Mouse (Mus musculus) lung, embryonic 15.5 days (tissue): ENCODE measurements at regions not wholly inside any gene's neighbourhood (a gene's known extent, or its start where the extent isn't known, plus 50 kb on each side); places are given as distances from the start of the nearest gene placed in this dataset.
"Not testable (repeated sequence)": the region's sequence is repeated elsewhere in the genome, so short reads cannot be mapped to it uniquely, and the experiment has no call there.

Source experiments
- ATAC-seq: fragments of 200-750 bp; cut with Nextera tagmentation; 2 replicates; pipeline ENCODE4 v1.8.0; 2017; ENCODE audit warnings: moderate number of reproducible peaks, borderline replicate concordance; ENCODE audit not compliant: low FRiP score, low TSS enrichment; ENCODE audit errors: extremely low read depth
- H3K27ac ChIP-seq: fragments of 300-500 bp; sonication (generic); 2 replicates; pipeline ENCODE4 v1.5.1; 2015; ENCODE audit warnings: moderate library complexity, mild to moderate bottlenecking, inconsistent platforms
- H3K27me3 ChIP-seq: fragments of 300-500 bp; sonication (generic); 2 replicates; pipeline ENCODE4 v1.6.1; 2015; ENCODE audit warnings: inconsistent platforms
- H3K36me3 ChIP-seq: fragments of 300-500 bp; sonication (generic); 2 replicates; pipeline ENCODE4 v1.6.1; 2015; ENCODE audit warnings: inconsistent platforms
- H3K4me1 ChIP-seq: fragments of 300-500 bp; sonication (generic); 2 replicates; pipeline ENCODE4 v1.6.1; 2015; ENCODE audit warnings: inconsistent platforms
- H3K4me2 ChIP-seq: fragments of 300-500 bp; sonication (generic); 2 replicates; pipeline ENCODE4 v1.6.1; 2015; ENCODE audit warnings: inconsistent platforms, mild to moderate bottlenecking, moderate library complexity
- H3K4me3 ChIP-seq: fragments of 300-500 bp; sonication (generic); 2 replicates; pipeline ENCODE4 v1.5.1; 2015; ENCODE audit warnings: mild to moderate bottlenecking, inconsistent platforms
- H3K9ac ChIP-seq: fragments of 300-500 bp; sonication (generic); 2 replicates; pipeline ENCODE4 v1.6.1; 2015; ENCODE audit warnings: inconsistent platforms
- H3K9me3 ChIP-seq: fragments of 300-500 bp; sonication (generic); 2 replicates; pipeline ENCODE4 v1.6.1; 2016; ENCODE audit warnings: inconsistent platforms
- WGBS: fragments of 180-500 bp; shearing (Covaris S2); methylation state at CpG from one replicate; pipeline ENCODE4 v1.1.7; 2015; 5-methylcytosine and 5-hydroxymethylcytosine counted together

DNA sequence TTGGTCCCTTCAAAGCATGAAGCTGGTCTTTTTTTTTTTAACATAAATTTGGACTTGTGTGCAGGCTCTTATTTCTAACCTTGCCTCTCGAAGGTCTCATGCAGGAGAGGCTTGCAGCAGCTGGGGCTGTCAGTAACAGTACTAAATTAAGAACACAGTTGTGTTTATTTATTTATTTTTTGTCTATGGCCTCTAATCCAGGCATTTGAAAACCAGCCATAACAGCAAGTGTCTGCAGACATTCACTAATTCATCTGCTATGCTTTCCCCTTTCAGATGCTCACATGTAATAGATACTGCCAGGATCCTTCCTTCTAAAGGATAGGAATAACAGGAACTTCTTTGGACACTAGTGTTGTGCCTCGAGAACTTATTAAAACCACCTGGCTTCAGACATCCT lies 172.5 kb downstream of the Rchy1 start:
- H3K9me3 ChIP-seq: no peaks in the 10 kb centered on the region
- no peaks in the 10 kb centered on the region for H3K36me3 ChIP-seq
- H3K9ac ChIP-seq: no peak overlapping the region
- 38% methylated on average over 2 of the region's 2 CpGs for WGBS
- H3K4me1 ChIP-seq: no peaks in the 10 kb centered on the region
- no peak overlapping the region for H3K27ac ChIP-seq
- H3K4me3 ChIP-seq: no peak overlapping the region
- no peak overlapping the region for H3K4me2 ChIP-seq
- no peak for ATAC-seq
- H3K27me3 ChIP-seq: no peaks in the 10 kb centered on the region

GRCm38 (mm10) chr5:91783966-91784365 lies 178.9 kb downstream of the Rchy1 start:
- no peaks in the 10 kb centered on the region for H3K36me3 ChIP-seq
- WGBS: 88% methylated on average over 8 of the region's 8 CpGs
- H3K4me3 ChIP-seq: no peak overlapping the region
- H3K27ac ChIP-seq: no peak overlapping the region
- no peak overlapping the region for H3K4me2 ChIP-seq
- no peaks in the 10 kb centered on the region for H3K9me3 ChIP-seq
- H3K9ac ChIP-seq: no peak overlapping the region
- no peaks in the 10 kb centered on the region for H3K4me1 ChIP-seq
- no peak for ATAC-seq
- no peaks in the 10 kb centered on the region for H3K27me3 ChIP-seq

- Histone ChIP-seq H3K4me2 (no peak overlapping the region), H3K27me3 (no peaks in the 10 kb centered on the region), H3K9ac (no peak overlapping the region), H3K4me3 (no peak overlapping the region), H3K27ac (no peak overlapping the region), H3K36me3 (no peaks in the 10 kb centered on the region), H3K4me1 (no peaks in the 10 kb centered on the region), H3K9me3 (no peaks in the 10 kb centered on the region)
- no peak for ATAC-seq
Measured at GRCm38 (mm10) chr5:91776971-91777370, 185.9 kb downstream of the Rchy1 start.

- no peak overlapping the region for H3K4me3 ChIP-seq
- no peaks in the 10 kb centered on the region for H3K9me3 ChIP-seq
- H3K36me3 ChIP-seq: no peaks in the 10 kb centered on the region
- ATAC-seq: no peak
- H3K27me3 ChIP-seq: no peaks in the 10 kb centered on the region
- 75% methylated on average over 3 of the region's 3 CpGs for WGBS
- H3K27ac ChIP-seq: no peak overlapping the region
- no peak overlapping the region for H3K9ac ChIP-seq
- no peaks in the 10 kb centered on the region for H3K4me1 ChIP-seq
- H3K4me2 ChIP-seq: no peak overlapping the region
Measured at GRCm38 (mm10) chr5:91774065-91774464, 188.8 kb downstream of the Rchy1 start.

GRCm38 (mm10) chr5:91767886-91768285 lies 195.0 kb downstream of the Rchy1 start:
- no peak overlapping the region for H3K4me3 ChIP-seq
- no peaks in the 10 kb centered on the region for H3K27me3 ChIP-seq
- ATAC-seq: no peak
- 54% methylated on average over 7 of the region's 7 CpGs for WGBS
- H3K4me2 ChIP-seq: no peak overlapping the region
- no peak overlapping the region for H3K27ac ChIP-seq
- no peaks in the 10 kb centered on the region for H3K9me3 ChIP-seq
- no peaks in the 10 kb centered on the region for H3K4me1 ChIP-seq
- H3K9ac ChIP-seq: no peak overlapping the region
- H3K36me3 ChIP-seq: no peaks in the 10 kb centered on the region

- ATAC-seq: no peak
- Histone ChIP-seq H3K27ac (no peak overlapping the region), H3K4me2 (no peak overlapping the region), H3K27me3 (no peaks in the 10 kb centered on the region), H3K4me1 (no peaks in the 10 kb centered on the region), H3K4me3 (no peak overlapping the region), H3K9me3 (no peaks in the 10 kb centered on the region), H3K9ac (no peak overlapping the region), H3K36me3 (no peaks in the 10 kb centered on the region)
- WGBS: 48% methylated on average over 10 of the region's 10 CpGs
Measured at GRCm38 (mm10) chr5:91767060-91767459, 195.8 kb downstream of the Rchy1 start.

DNA sequence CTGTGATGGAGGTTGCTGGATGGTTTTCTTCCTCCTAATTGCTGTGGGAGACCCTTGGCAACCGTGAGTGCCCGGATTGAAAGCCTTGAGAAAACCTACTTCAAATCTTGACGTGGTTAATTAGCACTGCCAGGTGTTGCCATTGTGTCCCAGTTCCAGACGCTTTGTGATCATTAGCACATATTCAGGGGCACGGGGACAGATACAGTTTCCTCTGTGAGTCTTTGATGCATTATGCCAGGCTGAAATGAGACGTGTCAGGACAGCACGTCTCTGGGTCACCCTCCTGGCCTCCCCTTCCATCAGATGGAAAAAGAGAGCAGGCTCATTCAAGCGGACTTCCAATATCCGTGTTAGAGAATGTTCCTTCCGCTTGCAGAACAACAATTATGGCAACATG lies 198.2 kb downstream of the Rchy1 start:
- Histone ChIP-seq H3K27me3 (no peaks in the 10 kb centered on the region), H3K4me2 (no peak overlapping the region), H3K4me3 (no peak overlapping the region), H3K4me1 (no peaks in the 10 kb centered on the region), H3K36me3 (no peaks in the 10 kb centered on the region), H3K9ac (no peak overlapping the region), H3K27ac (no peak overlapping the region), H3K9me3 (no peaks in the 10 kb centered on the region)
- WGBS: 65% methylated on average over 10 of the region's 10 CpGs
- ATAC-seq: no peak

DNA sequence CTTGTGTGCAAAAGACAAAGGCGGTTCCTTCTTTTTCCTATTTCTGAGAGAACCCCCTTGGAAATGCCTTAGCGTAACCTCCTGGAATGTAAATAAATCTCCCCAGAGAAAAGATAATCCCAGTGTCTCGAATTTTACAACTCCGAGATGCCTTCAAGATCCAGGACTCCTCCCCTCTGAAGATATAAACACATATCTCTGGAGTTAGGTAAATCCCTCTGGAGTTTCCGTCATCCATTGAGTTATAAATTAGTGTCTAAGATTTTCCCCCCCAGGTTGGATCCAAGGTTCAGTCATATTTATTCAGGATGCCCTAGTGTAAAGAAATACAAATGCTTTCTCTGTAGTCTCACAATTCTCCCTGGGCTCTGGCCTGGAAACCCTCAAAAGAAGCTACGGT lies 200.3 kb downstream of the Rchy1 start:
- no peak overlapping the region for H3K4me2 ChIP-seq
- H3K9ac ChIP-seq: no peak overlapping the region
- 39% methylated on average over 6 of the region's 6 CpGs for WGBS

GRCm38 (mm10) chr5:91755958-91756357 lies 206.9 kb downstream of the Rchy1 start:
- 36% methylated on average over 10 of the region's 10 CpGs for WGBS
- no peaks in the 10 kb centered on the region for H3K9me3 ChIP-seq
- no peak for ATAC-seq

More for the DNA sequence above, 200.3 kb downstream of the Rchy1 start:
- no peak for ATAC-seq
- no peak overlapping the region for H3K4me3 ChIP-seq
- H3K9me3 ChIP-seq: no peaks in the 10 kb centered on the region
- H3K27me3 ChIP-seq: no peaks in the 10 kb centered on the region
- H3K36me3 ChIP-seq: no peaks in the 10 kb centered on the region
- no peak overlapping the region for H3K27ac ChIP-seq
- H3K4me1 ChIP-seq: no peaks in the 10 kb centered on the region

DNA sequence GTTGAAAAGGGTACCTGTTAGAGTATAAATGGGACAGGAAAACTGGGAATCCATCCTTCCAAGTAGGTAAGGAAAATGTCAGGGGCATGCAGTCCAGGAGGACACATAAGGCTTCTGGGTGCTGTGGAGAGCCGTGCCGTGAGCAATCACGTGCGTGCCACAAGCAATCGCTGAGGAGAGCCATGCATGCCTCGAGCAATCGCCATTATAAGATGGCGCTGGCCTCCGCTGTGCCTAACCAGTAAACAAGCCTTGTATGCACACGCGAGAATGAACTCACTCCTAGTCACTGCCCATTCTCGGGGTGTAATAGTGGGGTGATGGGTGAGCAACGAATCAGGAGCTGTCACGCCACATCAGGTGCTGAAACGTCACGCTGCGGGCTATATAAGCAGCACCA lies 210.0 kb downstream of the Rchy1 start:
- not testable (repeated sequence) for H3K9ac ChIP-seq, H3K4me3 ChIP-seq, H3K4me2 ChIP-seq, H3K9me3 ChIP-seq, ATAC-seq, H3K27ac ChIP-seq, H3K36me3 ChIP-seq, H3K27me3 ChIP-seq, H3K4me1 ChIP-seq
- 88% methylated on average over 17 of the region's 17 CpGs for WGBS

More at GRCm38 (mm10) chr5:91755958-91756357, 206.9 kb downstream of the Rchy1 start:
- H3K4me1 ChIP-seq: peaks cover 4% of the 10 kb centered on the region; the same call in 1 of the 2 replicates
- no peaks in the 10 kb centered on the region for H3K36me3 ChIP-seq
- no peak overlapping the region for H3K4me3 ChIP-seq
- H3K27me3 ChIP-seq: no peaks in the 10 kb centered on the region
- no peak overlapping the region for H3K4me2 ChIP-seq
- H3K27ac ChIP-seq: no peak overlapping the region
- no peak overlapping the region for H3K9ac ChIP-seq

DNA sequence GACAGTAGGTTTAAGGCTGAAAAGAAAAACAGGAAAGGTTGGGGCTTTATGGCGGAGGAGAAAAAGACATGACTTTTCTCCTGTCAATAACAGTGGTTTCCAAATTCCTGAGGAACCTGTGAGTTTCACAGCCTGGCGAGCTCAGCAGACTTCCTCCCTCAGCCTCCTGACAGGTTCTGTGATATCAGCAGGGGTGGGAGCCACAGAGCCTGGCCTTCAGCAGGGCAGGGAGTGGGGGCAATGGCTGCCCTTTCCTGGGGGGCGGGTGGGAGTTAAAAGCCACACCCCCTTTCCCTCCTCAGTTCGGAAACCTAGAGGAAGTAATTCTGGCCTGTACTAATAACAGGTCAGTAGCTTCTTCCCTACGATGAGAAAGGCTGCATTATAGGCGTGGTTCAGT lies 211.7 kb downstream of the Rchy1 start:
- H3K27ac ChIP-seq: no peak overlapping the region
- no peak overlapping the region for H3K4me2 ChIP-seq
- H3K9me3 ChIP-seq: no peaks in the 10 kb centered on the region
- ATAC-seq: no peak
- peaks cover 4% of the 10 kb centered on the region; the same call in 1 of the 2 replicates for H3K4me1 ChIP-seq
- no peak overlapping the region for H3K9ac ChIP-seq
- no peaks in the 10 kb centered on the region for H3K27me3 ChIP-seq
- no peak overlapping the region for H3K4me3 ChIP-seq
- no peaks in the 10 kb centered on the region for H3K36me3 ChIP-seq
- WGBS: 43% methylated on average over 6 of the region's 6 CpGs

DNA sequence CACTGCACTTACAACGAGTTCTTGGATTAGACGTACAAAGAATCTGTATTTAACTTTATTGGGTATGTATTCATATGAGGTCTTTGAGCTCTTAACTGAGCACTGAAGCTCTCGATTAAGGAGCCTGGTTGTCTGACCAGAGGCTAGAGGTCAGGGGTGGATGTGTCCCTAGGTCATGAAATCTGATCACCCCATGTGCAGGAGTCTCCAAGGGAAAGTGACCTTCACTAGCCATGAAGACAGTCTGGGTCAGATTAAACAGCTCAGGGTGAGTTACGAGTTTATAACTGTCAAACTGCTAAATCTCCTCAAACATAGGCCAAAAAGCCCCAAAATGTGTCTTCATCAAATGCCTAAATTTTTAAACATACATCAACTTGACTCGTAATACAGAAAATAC lies 216.8 kb downstream of the Rchy1 start:
- ATAC-seq: no peak

GRCm38 (mm10) chr5:91744389-91744788 lies 218.5 kb downstream of the Rchy1 start:
- Histone ChIP-seq H3K4me2 (no peak overlapping the region), H3K27ac (no peak overlapping the region), H3K9ac (no peak overlapping the region), H3K27me3 (no peaks in the 10 kb centered on the region), H3K4me3 (no peak overlapping the region), H3K4me1 (peaks cover 12% of the 10 kb centered on the region; the same call in 1 of the 2 replicates), H3K9me3 (no peaks in the 10 kb centered on the region), H3K36me3 (no peaks in the 10 kb centered on the region)
- no peak for ATAC-seq

More for the DNA sequence above, 216.8 kb downstream of the Rchy1 start:
- no peaks in the 10 kb centered on the region for H3K4me1 ChIP-seq
- no peaks in the 10 kb centered on the region for H3K36me3 ChIP-seq
- no peak overlapping the region for H3K27ac ChIP-seq
- H3K9me3 ChIP-seq: no peaks in the 10 kb centered on the region
- no peaks in the 10 kb centered on the region for H3K27me3 ChIP-seq
- no peak overlapping the region for H3K4me3 ChIP-seq
- H3K9ac ChIP-seq: no peak overlapping the region
- no peak overlapping the region for H3K4me2 ChIP-seq
- 57% methylated on average over 5 of the region's 5 CpGs for whole genome bisulfite sequencing
